Mouse (Mus musculus) adrenal gland, adult 8-10 months (tissue): ENCODE measurements around the gene Gm11634. TPM values are rescaled to one million over a fixed set of nuclear protein-coding genes. Genes with fewer than 3 reads are reported as not detected.

Experiments used
- DNase-seq: peaks from one replicate; pipeline ENCODE4 v3.0.0; 2022
- total RNA-seq, 4 experiments: library from RNA; stranded (reverse); gene quantifications; 2 replicates each; pipeline ENCODE4 v1.2.4; 2022

The Gm11634 gene
- total RNA-seq, 4 experiments from 2014 or later = not detected

GRCm38 (mm10) chr11:101562391-101562790 lies 36.7 kb downstream of the Gm11634 start:
- no peak for DNase-seq

GRCm38 (mm10) chr11:101556954-101557353 lies 42.1 kb downstream of the Gm11634 start:
- no peak for DNase-seq

- no peak for DNase-seq
Measured at GRCm38 (mm10) chr11:101556541-101556940, 42.5 kb downstream of the Gm11634 start.

GRCm38 (mm10) chr11:101553354-101553930 lies 45.6 kb downstream of the Gm11634 start:
- no peak for DNase-seq

GRCm38 (mm10) chr11:101552476-101553300 lies 46.4 kb downstream of the Gm11634 start:
- DNase-seq = peak; percentile 99

- peak; percentile 84 for DNase-seq
Measured at GRCm38 (mm10) chr11:101551751-101552475, 47.1 kb downstream of the Gm11634 start, which contains the start of the genes Brca1 and Nbr1. Gene Brca1 (minus strand): TSS chr11:101551955. Gene Nbr1 (plus strand): TSS chr11:101552149.

GRCm38 (mm10) chr11:101548526-101548925 lies 50.5 kb downstream of the Gm11634 start:
- no peak for DNase-seq

GRCm38 (mm10) chr11:101544132-101544531 lies 54.9 kb downstream of the Gm11634 start:
- no peak for DNase-seq

Other genes starting within 250 kb of the Gm11634 start
- 1 to 10 TPM; 2.7 to 5.1 (median 4.6) TPM for gene G6pc, start 231.7 kb downstream of the Gm11634 start, total RNA-seq
- gene Aarsd1, start 181.6 kb downstream of the Gm11634 start, total RNA-seq = 10 to 100 TPM; 33.7 to 41.1 (median 37.0) TPM
- gene Gm27029, start 174.5 kb downstream of the Gm11634 start, total RNA-seq = 1 to 10 TPM; 1.7 to 8.4 (median 5.6) TPM
- 10 to 100 TPM; 31.4 to 37.4 (median 33.0) TPM for gene Rundc1, start 174.2 kb downstream of the Gm11634 start, total RNA-seq
- gene Ptges3l, start 173.9 kb downstream of the Gm11634 start, total RNA-seq = 1 to 10 TPM; 3.5 to 8.7 (median 6.0) TPM
- 10 to 100 TPM; 48.6 to 99.3 (median 63.5) TPM for gene Rpl27, start 157.0 kb downstream of the Gm11634 start, total RNA-seq
- 10 to 100 TPM; 34.4 to 50.3 (median 46.5) TPM for gene Ifi35, start 150.8 kb downstream of the Gm11634 start, total RNA-seq
- gene Rnd2, start 134.3 kb downstream of the Gm11634 start, total RNA-seq = 10 to 100 TPM in 3 of 4 experiments, 1 to 10 TPM in 1; 9.2 to 23.8 (median 16.2) TPM
- 100 to 1,000 TPM; 135 to 192 (median 171) TPM for gene Vat1, start 133.0 kb downstream of the Gm11634 start, total RNA-seq
- gene Brca1, start 47.3 kb downstream of the Gm11634 start, total RNA-seq = 1 to 10 TPM; 1.0 to 3.0 (median 1.3) TPM
- gene Nbr1, start 47.1 kb downstream of the Gm11634 start, total RNA-seq = 100 to 1,000 TPM; 127 to 165 (median 149) TPM
- 10 to 100 TPM; 12.6 to 23.8 (median 18.7) TPM for gene Tmem106a, start 17.0 kb downstream of the Gm11634 start, total RNA-seq
- 10 to 100 TPM; 30.5 to 45.6 (median 33.6) TPM for gene Rdm1, start 27.9 kb upstream of the Gm11634 start, total RNA-seq
- gene Arl4d, start 66.3 kb upstream of the Gm11634 start, total RNA-seq = 10 to 100 TPM; 12.5 to 22.1 (median 16.4) TPM
- 10 to 100 TPM; 25.0 to 30.3 (median 28.0) TPM for gene Dhx8, start 133.7 kb upstream of the Gm11634 start, total RNA-seq
- gene Etv4, start 186.1 kb upstream of the Gm11634 start, total RNA-seq = 1 to 10 TPM in 3 of 4 experiments, under 1 TPM in 1; 0.80 to 1.9 (median 1.4) TPM